Mouse (Mus musculus) heart, embryonic 14.5 days (tissue): ENCODE data around the gene Zmynd12. TPM values are rescaled to one million over a fixed set of nuclear protein-coding genes. Genes with fewer than 3 reads are reported as not detected.
A peak's percentile ranks its signal among the peaks of the same experiment; 100 is the strongest.

Experiments
- ATAC-seq: fragments of 200-750 bp; cut with Nextera tagmentation; 2 replicates; pipeline ENCODE4 v1.8.0; 2017; ENCODE audit warnings: low read depth, moderate TSS enrichment; ENCODE audit not compliant: insufficient number of reproducible peaks, insufficient read depth, low FRiP score
- H3K27ac ChIP-seq, 2 experiments: fragments of 200-500 bp in 1 of 2; fragments of 300-500 bp in 1 of 2; sonication (generic) in 1 of 2; replicated peaks in 1 of 2; 2 replicates each; pipeline ENCODE4 v1.5.1; 2012 to 2014; ENCODE audit warnings: low read depth in 2 of 2, low read length in 2 of 2, control low read depth in 1 of 2, mild to moderate bottlenecking in 1 of 2, mixed read lengths in 1 of 2; ENCODE audit not compliant: control insufficient read depth in 1 of 2, insufficient read depth in 1 of 2
- H3K27me3 ChIP-seq: fragments of 300-500 bp; sonication (generic); 2 replicates; pipeline ENCODE4 v1.6.1; 2014; ENCODE audit warnings: mild to moderate bottlenecking, low read length, control low read depth; ENCODE audit not compliant: control insufficient read depth, insufficient read depth
- H3K36me3 ChIP-seq: fragments of 300-500 bp; sonication (generic); 2 replicates; pipeline ENCODE4 v1.6.1; 2014; ENCODE audit warnings: mild to moderate bottlenecking, control low read depth, low read length, mixed read lengths; ENCODE audit not compliant: control insufficient read depth, insufficient read depth
- H3K4me1 ChIP-seq, 2 experiments: fragments of 200-500 bp in 1 of 2; fragments of 300-500 bp in 1 of 2; sonication (generic) in 1 of 2; 2 replicates each; pipeline ENCODE4 v1.6.1; 2012 to 2014; ENCODE audit warnings: low read length in 2 of 2, control low read depth in 1 of 2, mixed read lengths in 1 of 2; ENCODE audit not compliant: control insufficient read depth in 2 of 2, insufficient read depth in 2 of 2
- H3K4me2 ChIP-seq: fragments of 300-500 bp; sonication (generic); 2 replicates; pipeline ENCODE4 v1.6.1; 2014; ENCODE audit warnings: mild to moderate bottlenecking, low read length
- H3K4me3 ChIP-seq, 2 experiments: fragments of 200-500 bp in 1 of 2; fragments of 300-500 bp in 1 of 2; sonication (generic) in 1 of 2; 2 replicates each; pipeline ENCODE4 v1.5.1; 2012 to 2014; ENCODE audit warnings: low read length in 2 of 2, mild to moderate bottlenecking in 2 of 2, control low read depth in 1 of 2, low read depth in 1 of 2, moderate library complexity in 1 of 2; ENCODE audit not compliant: control insufficient read depth in 1 of 2, insufficient read depth in 1 of 2
- H3K9ac ChIP-seq: fragments of 300-500 bp; sonication (generic); 2 replicates; pipeline ENCODE4 v1.6.1; 2014; ENCODE audit warnings: mild to moderate bottlenecking, low read length
- H3K9me3 ChIP-seq: fragments of 300-500 bp; sonication (generic); 2 replicates; pipeline ENCODE4 v1.6.1; 2016; ENCODE audit warnings: low read length, control low read depth; ENCODE audit not compliant: control insufficient read depth
- WGBS: fragments of 180-500 bp; shearing (Covaris S2); extraction: QIAGEN DNeasy Blood & Tissue Kit; methylation state at CpG from one replicate; pipeline ENCODE4 v1.1.7; 2014; 5-methylcytosine and 5-hydroxymethylcytosine counted together
- polyA plus RNA-seq: library from polyadenylated mRNA; unstranded; fragments of >200 nt; fragmentation: Nextera tagmentation; extraction: Ambion mirVana; gene quantifications from 2 replicates; pipeline ENCODE4 v1.2.1, GENCODE M21; 2014

Zmynd12 gene
- polyA plus RNA-seq, 1 experiment from 2014 or later, result 0.45 TPM

- WGBS, result 78% methylated on average over 3 of the region's 3 CpGs
- no peaks in the 10 kb centered on the region for H3K9me3 ChIP-seq
- no peak overlapping the region for H3K9ac ChIP-seq
- peaks cover 0 to 4% of the 10 kb centered on the region in 2 experiments; a peak in 1 of 4 replicates for H3K4me1 ChIP-seq
- no peaks in the 10 kb centered on the region for H3K27me3 ChIP-seq
- no peaks in the 10 kb centered on the region for H3K36me3 ChIP-seq
- no peak overlapping the region for H3K4me2 ChIP-seq
- no peak overlapping the region for H3K27ac ChIP-seq
- no peak overlapping the region for H3K4me3 ChIP-seq
- ATAC-seq, result no peak
Measured at GRCm38 (mm10) chr4:119447786-119448185, 25.2 kb downstream of the Zmynd12 start.

DNA sequence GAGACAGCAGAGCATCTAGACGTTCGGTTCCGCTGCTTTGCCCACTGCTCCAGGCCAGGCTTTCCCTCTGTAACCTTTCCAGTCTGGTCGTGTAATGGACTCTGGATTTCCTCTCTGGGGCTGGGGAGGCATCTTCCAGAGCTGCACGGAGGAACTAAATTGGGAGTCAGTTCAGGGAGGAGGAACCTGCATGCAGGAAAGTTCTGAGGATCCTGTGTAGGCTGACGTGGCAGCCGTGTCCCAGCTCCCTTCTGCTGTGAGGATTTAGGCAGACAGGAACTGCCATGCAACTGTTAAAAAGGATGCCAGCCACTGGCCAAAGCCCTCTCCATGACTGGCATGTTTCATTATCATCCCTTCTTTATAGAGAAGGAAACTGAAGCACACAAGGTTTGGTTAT, 27.8 kb downstream of the Zmynd12 start:
- H3K4me3 ChIP-seq, result no peak overlapping the region
- ATAC-seq, result no peak
- H3K9ac ChIP-seq, result no peak overlapping the region
- no peak overlapping the region for H3K27ac ChIP-seq
- H3K9me3 ChIP-seq, result peaks cover 3% of the 10 kb centered on the region; the same call in 1 of the 2 replicates
- no peak overlapping the region for H3K4me2 ChIP-seq
- no peaks in the 10 kb centered on the region for H3K27me3 ChIP-seq
- peaks cover 6 to 13% of the 10 kb centered on the region in 2 experiments for H3K4me1 ChIP-seq
- 67% methylated on average over 7 of the region's 7 CpGs for WGBS
- no peaks in the 10 kb centered on the region for H3K36me3 ChIP-seq

- Histone ChIP-seq H3K9me3 (peaks cover 4% of the 10 kb centered on the region; the same call in 1 of the 2 replicates), H3K4me2 (0 out of 2 replicates have a peak overlapping the region, but pooled peaks have one; percentile 8), H3K9ac (0 out of 2 replicates have a peak overlapping the region, but pooled peaks have one; percentile 30), H3K4me1 (peaks cover 6 to 17% of the 10 kb centered on the region in 2 experiments), H3K36me3 (no peaks in the 10 kb centered on the region), H3K27ac (no peak overlapping the region), H3K27me3 (no peaks in the 10 kb centered on the region), H3K4me3 (no peak overlapping the region)
- no peak for ATAC-seq
- WGBS, result 48% methylated on average over 5 of the region's 5 CpGs
Measured at GRCm38 (mm10) chr4:119453128-119453527, 30.5 kb downstream of the Zmynd12 start.

DNA sequence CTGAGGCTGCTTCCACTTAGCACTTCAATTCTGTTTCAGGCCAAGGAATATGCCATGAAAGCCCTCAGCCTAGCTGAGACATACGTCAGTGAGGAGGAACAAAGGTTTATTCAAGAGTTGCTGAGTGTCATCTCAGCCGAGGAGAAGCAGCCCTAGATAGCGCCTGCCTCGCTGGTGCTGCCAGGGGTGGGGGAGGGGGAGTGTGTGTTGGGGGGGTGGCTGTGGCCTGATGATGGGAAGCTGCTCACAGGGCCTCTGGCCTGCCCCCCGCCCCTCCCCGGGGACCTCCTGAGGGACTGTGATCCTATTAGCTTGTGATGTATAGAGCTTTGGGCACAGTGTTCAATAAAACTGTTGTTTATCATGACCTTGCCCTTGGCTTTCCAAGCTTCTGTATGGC, 30.9 kb downstream of the Zmynd12 start:
- 0 out of 2 replicates have a peak overlapping the region, but pooled peaks have one; percentile 30 for H3K9ac ChIP-seq
- H3K27ac ChIP-seq, result no peak overlapping the region
- ATAC-seq, result no peak

DNA sequence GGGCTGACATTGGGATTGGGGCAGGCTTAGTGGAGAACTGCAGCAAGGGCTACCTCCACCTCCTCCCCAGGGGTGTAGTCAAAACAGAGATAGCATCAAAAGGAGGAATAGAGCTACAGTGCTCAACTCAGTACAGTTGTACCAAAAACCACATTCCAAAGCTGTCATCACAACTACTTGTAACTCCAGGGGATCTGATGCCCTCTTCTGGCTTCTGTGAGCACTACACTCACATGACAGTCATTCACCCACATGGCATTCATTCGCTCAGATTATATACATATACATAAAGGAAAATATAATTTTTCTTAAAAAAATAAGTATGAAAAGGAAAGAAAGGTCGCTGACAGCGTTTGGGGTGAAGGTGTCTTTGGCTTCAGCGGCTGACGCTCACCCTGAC, 37.7 kb downstream of the Zmynd12 start:
- no peak for ATAC-seq
- WGBS, result 35% methylated on average over 5 of the region's 5 CpGs
- Histone ChIP-seq H3K4me3 (no peak overlapping the region), H3K4me1 (peaks cover 26 to 34% of the 10 kb centered on the region in 2 experiments), H3K27me3 (no peaks in the 10 kb centered on the region), H3K9ac (no peak overlapping the region), H3K36me3 (no peaks in the 10 kb centered on the region), H3K9me3 (peaks cover 3% of the 10 kb centered on the region; the same call in 1 of the 2 replicates), H3K4me2 (no peak overlapping the region), H3K27ac (peak overlapping the region; percentile 2 to 66; a peak in 3 of 4 replicates)

More for the DNA sequence above, 30.9 kb downstream of the Zmynd12 start:
- H3K36me3 ChIP-seq, result no peaks in the 10 kb centered on the region
- H3K9me3 ChIP-seq, result peaks cover 4% of the 10 kb centered on the region; the same call in 1 of the 2 replicates
- H3K4me2 ChIP-seq, result 0 out of 2 replicates have a peak overlapping the region, but pooled peaks have one; percentile 8
- no peak overlapping the region for H3K4me3 ChIP-seq
- H3K27me3 ChIP-seq, result no peaks in the 10 kb centered on the region
- 11% methylated on average over 6 of the region's 6 CpGs for WGBS
- peaks cover 6 to 17% of the 10 kb centered on the region in 2 experiments for H3K4me1 ChIP-seq

DNA sequence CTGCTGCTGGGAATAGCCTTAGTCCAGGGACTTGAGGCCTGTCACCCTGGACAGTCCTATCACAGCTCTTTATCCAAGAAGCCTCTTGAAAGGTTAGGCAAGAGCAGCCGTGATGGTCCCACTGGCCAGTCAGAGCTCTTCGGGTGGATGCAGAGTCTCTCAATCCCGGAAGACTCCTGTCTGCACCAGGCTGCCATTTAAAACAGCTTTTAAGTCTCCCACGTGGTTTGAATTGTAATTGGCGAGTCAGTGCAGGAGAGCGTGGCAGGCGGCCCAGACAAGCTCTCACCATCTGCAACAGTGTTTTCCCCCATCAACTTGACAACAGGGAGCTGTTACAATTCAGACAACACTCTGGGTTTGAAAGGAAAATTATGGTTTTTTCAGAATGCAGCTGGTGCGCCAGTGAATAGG, 38.1 kb downstream of the Zmynd12 start:
- H3K4me3 ChIP-seq, result no peak overlapping the region
- no peaks in the 10 kb centered on the region for H3K9me3 ChIP-seq
- H3K4me1 ChIP-seq, result peaks cover 26 to 34% of the 10 kb centered on the region in 2 experiments
- H3K4me2 ChIP-seq, result no peak overlapping the region
- WGBS, result 22% methylated on average over 8 of the region's 8 CpGs
- peak overlapping the region; percentile 2 to 66; a peak in 3 of 4 replicates for H3K27ac ChIP-seq
- H3K9ac ChIP-seq, result no peak overlapping the region
- H3K36me3 ChIP-seq, result no peaks in the 10 kb centered on the region
- H3K27me3 ChIP-seq, result no peaks in the 10 kb centered on the region
- peak; percentile 56 for ATAC-seq

GRCm38 (mm10) chr4:119462457-119462856, 39.8 kb downstream of the Zmynd12 start:
- 0 out of 2 replicates have a peak, but pooled peaks have one; percentile 1 for ATAC-seq
- peak overlapping the region; percentile 32 to 80; a peak in 2 of 4 replicates for H3K27ac ChIP-seq
- no peaks in the 10 kb centered on the region for H3K9me3 ChIP-seq
- H3K27me3 ChIP-seq, result no peaks in the 10 kb centered on the region
- H3K36me3 ChIP-seq, result no peaks in the 10 kb centered on the region
- no peak overlapping the region for H3K4me3 ChIP-seq
- peak overlapping the region; percentile 47 for H3K4me2 ChIP-seq
- 84% methylated on average over 3 of the region's 3 CpGs for WGBS
- peaks cover 26 to 30% of the 10 kb centered on the region in 2 experiments for H3K4me1 ChIP-seq
- H3K9ac ChIP-seq, result 0 out of 2 replicates have a peak overlapping the region, but pooled peaks have one; percentile 28
